Mouse (Mus musculus): ENCODE measurements at regions not wholly inside any gene's neighbourhood (a gene's known extent, or its start where the extent isn't known, plus 50 kb on each side); places are given as distances from the start of the nearest gene placed in this dataset.
A peak's percentile ranks its signal among the peaks of the same experiment; 100 is the strongest.

- no peak for DNase-seq
These were observed 286.9 kb upstream of the Gprin3 start for GRCm38 (mm10) chr6:59713004-59713403.

GRCm38 (mm10) chr6:59684985-59685384, 258.9 kb upstream of the Gprin3 start:
- DNase-seq = no peak

- peak in 1 of 2 experiments; percentile 2 for DNase-seq
These were observed 241.3 kb upstream of the Gprin3 start for GRCm38 (mm10) chr6:59667356-59667755.

Measured in cerebellum, adult 18-20 months (tissue).